Mouse (Mus musculus): ENCODE data around the gene Syncrip.

DNA sequence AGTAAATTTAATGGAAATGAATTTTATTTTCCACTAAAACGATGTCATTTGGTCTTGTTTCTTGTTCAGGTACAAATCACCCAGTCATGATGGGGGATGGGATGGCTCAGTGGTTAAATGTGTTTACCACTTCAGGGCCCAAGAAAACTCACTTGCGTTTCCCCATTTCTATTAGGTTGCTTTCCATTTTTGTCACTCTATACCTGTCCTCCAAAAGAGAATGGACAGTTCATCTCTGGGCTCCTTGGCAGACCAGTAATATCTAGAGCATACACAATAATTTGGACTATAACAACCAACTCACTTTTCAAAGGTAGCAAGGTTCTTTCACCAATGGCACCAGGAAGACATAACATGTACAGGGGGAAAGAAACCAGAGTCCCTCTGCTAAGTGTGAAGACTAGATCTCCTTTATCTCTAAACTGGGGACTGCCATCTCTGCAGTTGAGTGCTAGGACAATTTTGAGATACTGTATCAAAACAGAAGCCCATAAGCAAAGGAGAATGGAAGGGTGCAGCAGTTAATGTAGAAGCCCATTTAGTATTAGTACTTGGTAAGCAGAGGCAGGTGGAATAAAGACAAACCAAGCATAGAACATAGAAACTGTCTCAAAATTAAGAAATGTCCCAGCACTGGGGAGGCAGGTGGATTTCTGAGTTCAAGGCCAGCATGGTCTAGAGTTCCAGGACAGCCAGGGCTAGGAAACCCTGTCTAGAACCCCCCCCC, 37.9 kb upstream of the Syncrip start:
- no peak for TF ChIP-seq TAL1 (IDR thresholded peaks at IDR 0.05; ENCODE audit: low read length)
- no peak for TF ChIP-seq CTCF (IDR thresholded peaks at IDR 0.05 in 2 of 3, conservative IDR thresholded peaks at IDR 0.05 in 1 of 3; ENCODE audit: control insufficient read depth in 1 of 3, insufficient read depth in 1 of 3, low read depth in 2 of 3, low read length in 3 of 3, poor library complexity in 1 of 3, severe bottlenecking in 1 of 3)
- peak; percentile 11; the same call in 1 of the 2 replicates for TF ChIP-seq MAFK (IDR thresholded peaks at IDR 0.05; ENCODE audit: borderline replicate concordance, low read depth, low read length)
- TF ChIP-seq TBP (IDR thresholded peaks at IDR 0.05; ENCODE audit: low read depth, low read length) = peak; percentile 49; the same call in 1 of the 2 replicates

All from MEL (cell line).